Mouse (Mus musculus) spleen, postnatal 10 days (tissue): Measurements from ENCODE around the gene P2rx3.

Experiments used
- DNase-seq, 2 experiments: peaks; one replicate each; pipeline ENCODE4 v3.0.0; 2021 to 2022; ENCODE audit warnings: low spot score in 2 of 2

P2rx3 gene

GRCm38 (mm10) chr2:84980188-84980587 is 57.1 kb downstream of the P2rx3 start, which contains the start of gene Prg2:
Gene Prg2, plus strand, starts transcription at chr2:84980461.
- peak in 1 of 2 experiments; percentile 6 for DNase-seq

GRCm38 (mm10) chr2:84975580-84975979 is 61.7 kb downstream of the P2rx3 start:
- no peak for DNase-seq

GRCm38 (mm10) chr2:84967318-84967991 is 69.8 kb downstream of the P2rx3 start:
- DNase-seq: peak in 1 of 2 experiments; percentile 3

- no peak for DNase-seq
These were observed 73.0 kb downstream of the P2rx3 start for GRCm38 (mm10) chr2:84964111-84964801.

GRCm38 (mm10) chr2:84962906-84963507 is 74.3 kb downstream of the P2rx3 start:
- no peak for DNase-seq

- no peak for DNase-seq
These were observed 75.4 kb downstream of the P2rx3 start for GRCm38 (mm10) chr2:84961901-84962300.

- DNase-seq: no peak
These were observed 76.0 kb downstream of the P2rx3 start for GRCm38 (mm10) chr2:84961300-84961699.

- no peak for DNase-seq
These were observed 78.5 kb downstream of the P2rx3 start for GRCm38 (mm10) chr2:84958588-84959264.

- peak; percentile 65 to 86 for DNase-seq
These were observed 81.0 kb downstream of the P2rx3 start for GRCm38 (mm10) chr2:84956274-84956673.

- DNase-seq: no peak
These were observed 81.8 kb downstream of the P2rx3 start for GRCm38 (mm10) chr2:84955435-84955834.

GRCm38 (mm10) chr2:84952693-84953092 is 84.6 kb downstream of the P2rx3 start:
- peak in 1 of 2 experiments; percentile 2 for DNase-seq

GRCm38 (mm10) chr2:84952251-84952650 is 85.0 kb downstream of the P2rx3 start:
- DNase-seq: no peak

GRCm38 (mm10) chr2:84951027-84951426 is 86.2 kb downstream of the P2rx3 start:
- DNase-seq: no peak

- no peak for DNase-seq
These were observed 88.5 kb downstream of the P2rx3 start for GRCm38 (mm10) chr2:84948721-84949120.
